Mouse (Mus musculus) midbrain, embryonic 11.5 days (tissue): ENCODE data around the gene Ubr4. TPM values are rescaled to one million over a fixed set of nuclear protein-coding genes. Genes with fewer than 3 reads are reported as not detected.

ENCODE experiments used
- ATAC-seq: fragments of 200-750 bp; cut with Nextera tagmentation; 2 replicates; pipeline ENCODE4 v1.8.0; 2017; ENCODE audit warnings: moderate TSS enrichment, moderate library complexity; ENCODE audit not compliant: low FRiP score
- DNase-seq: peaks from one replicate; pipeline ENCODE4 v3.0.0; 2015; ENCODE audit warnings: low spot score; ENCODE audit errors: missing footprints
- H3K27ac ChIP-seq: fragments of 300-500 bp; sonication (generic); 2 replicates; pipeline ENCODE4 v1.5.1; 2014; ENCODE audit warnings: low read depth, low read length
- H3K27me3 ChIP-seq: fragments of 300-500 bp; sonication (generic); 2 replicates; pipeline ENCODE4 v1.6.1; 2014; ENCODE audit warnings: mild to moderate bottlenecking, low read length, moderate library complexity, mixed read lengths; ENCODE audit not compliant: control insufficient read depth, insufficient read depth
- H3K36me3 ChIP-seq: fragments of 300-500 bp; sonication (generic); 2 replicates; pipeline ENCODE4 v1.6.1; 2014; ENCODE audit warnings: mild to moderate bottlenecking, low read length, moderate library complexity, mixed read lengths; ENCODE audit not compliant: control insufficient read depth, insufficient read depth
- H3K4me1 ChIP-seq: fragments of 300-500 bp; sonication (generic); 2 replicates; pipeline ENCODE4 v1.6.1; 2014; ENCODE audit warnings: low read length; ENCODE audit not compliant: control insufficient read depth, insufficient read depth
- H3K4me2 ChIP-seq: fragments of 300-500 bp; sonication (generic); 2 replicates; pipeline ENCODE4 v1.6.1; 2014; ENCODE audit warnings: mild to moderate bottlenecking, moderate library complexity
- H3K4me3 ChIP-seq: fragments of 300-500 bp; sonication (generic); 2 replicates; pipeline ENCODE4 v1.5.1; 2014; ENCODE audit warnings: low read depth, low read length
- H3K9ac ChIP-seq: fragments of 300-500 bp; sonication (generic); 2 replicates; pipeline ENCODE4 v1.6.1; 2014; ENCODE audit warnings: low read length
- H3K9me3 ChIP-seq: fragments of 300-500 bp; sonication (generic); 2 replicates; pipeline ENCODE4 v1.6.1; 2016; ENCODE audit warnings: low read length; ENCODE audit not compliant: control insufficient read depth
- WGBS: fragments of 180-500 bp; shearing (Covaris S2); extraction: QIAGEN DNeasy Blood & Tissue Kit; methylation state at CpG from one replicate; pipeline ENCODE4 v1.1.7; 2014; 5-methylcytosine and 5-hydroxymethylcytosine counted together
- polyA plus RNA-seq: library from polyadenylated mRNA; unstranded; fragments of >200 nt; fragmentation: Nextera tagmentation; extraction: Ambion mirVana; gene quantifications from 2 replicates; pipeline ENCODE4 v1.2.1, GENCODE M21; 2014

The Ubr4 gene
- polyA plus RNA-seq, 1 experiment from 2014 or later: 79.2 TPM

DNA sequence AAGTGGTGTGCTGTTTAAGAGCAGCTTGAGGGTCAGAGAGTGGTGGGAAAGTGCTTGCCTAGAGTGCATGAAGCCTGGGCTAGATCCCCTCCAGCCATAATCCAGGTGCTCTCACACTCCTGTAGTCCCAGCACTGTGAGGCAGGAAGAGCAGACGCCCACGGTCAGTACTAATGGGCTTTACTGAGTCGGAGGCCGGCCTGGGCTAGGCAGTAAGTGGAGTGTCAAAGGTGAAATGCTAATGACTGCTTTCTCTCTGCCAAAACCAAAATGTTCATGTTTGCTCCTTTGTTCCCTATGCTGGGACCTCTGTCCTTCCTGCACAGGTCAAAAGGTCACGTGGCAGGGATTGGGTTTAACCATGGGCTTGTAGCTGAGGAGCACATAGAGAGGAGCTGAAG is 48.1 kb downstream of the Ubr4 start:
- H3K27ac ChIP-seq: no peak overlapping the region
- no peaks in the 10 kb centered on the region for H3K9me3 ChIP-seq
- 86% methylated on average over 5 of the region's 5 CpGs for WGBS
- H3K27me3 ChIP-seq: no peaks in the 10 kb centered on the region
- peaks cover 30% of the 10 kb centered on the region; the same call in 1 of the 2 replicates for H3K36me3 ChIP-seq
- H3K4me1 ChIP-seq: no peaks in the 10 kb centered on the region
- H3K4me2 ChIP-seq: no peak overlapping the region
- DNase-seq: no peak
- no peak overlapping the region for H3K9ac ChIP-seq
- ATAC-seq: no peak
- H3K4me3 ChIP-seq: no peak overlapping the region

DNA sequence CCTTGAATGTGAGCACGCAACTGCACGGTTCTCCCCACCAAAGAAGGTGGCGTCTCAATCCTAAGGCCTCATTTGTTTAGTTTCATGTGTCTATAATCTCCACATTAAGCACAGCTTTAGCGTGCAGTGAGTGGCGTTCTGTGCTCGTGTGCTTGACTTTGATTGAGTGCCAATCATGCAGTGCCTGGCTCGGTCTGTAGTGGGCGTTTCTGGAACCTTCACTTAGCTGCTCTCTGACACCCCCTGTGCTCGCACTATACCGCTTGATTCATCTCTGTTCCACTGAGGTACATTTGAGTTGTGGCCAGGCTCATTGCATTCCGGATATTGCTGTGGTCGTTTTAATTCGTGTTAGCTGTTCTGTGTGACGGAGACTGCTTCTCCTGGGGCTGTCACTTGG is 50.8 kb downstream of the Ubr4 start:
- no peak overlapping the region for H3K27ac ChIP-seq
- WGBS: 87% methylated on average over 14 of the region's 14 CpGs
- H3K36me3 ChIP-seq: peaks cover 31% of the 10 kb centered on the region; the same call in 1 of the 2 replicates
- no peaks in the 10 kb centered on the region for H3K9me3 ChIP-seq
- no peak overlapping the region for H3K9ac ChIP-seq
- H3K4me3 ChIP-seq: no peak overlapping the region
- no peaks in the 10 kb centered on the region for H3K27me3 ChIP-seq
- no peak for ATAC-seq
- no peak for DNase-seq
- H3K4me2 ChIP-seq: no peak overlapping the region
- H3K4me1 ChIP-seq: no peaks in the 10 kb centered on the region

DNA sequence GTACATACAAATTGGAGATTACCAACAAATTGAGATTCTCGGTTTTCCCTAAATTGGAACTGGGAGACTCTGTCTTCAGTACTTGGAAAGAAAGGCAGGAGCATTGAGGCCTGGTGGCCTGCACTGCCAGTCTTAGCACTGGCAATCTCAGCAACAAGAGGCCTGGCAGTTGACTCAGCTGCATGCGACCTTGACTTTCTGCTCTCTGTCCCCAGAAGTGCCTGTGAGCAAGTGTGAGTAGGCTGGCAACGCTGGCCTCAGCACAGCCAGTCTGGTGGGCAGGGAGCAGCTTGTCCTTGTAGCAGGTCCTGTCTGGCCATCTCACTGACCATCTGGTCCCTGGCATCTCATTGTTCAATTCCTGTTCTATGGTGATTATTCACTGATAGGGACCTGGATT is 58.9 kb downstream of the Ubr4 start:
- no peak overlapping the region for H3K4me3 ChIP-seq
- no peak overlapping the region for H3K27ac ChIP-seq
- no peaks in the 10 kb centered on the region for H3K9me3 ChIP-seq
- H3K4me1 ChIP-seq: no peaks in the 10 kb centered on the region
- DNase-seq (no peak), ATAC-seq (no peak)
- H3K27me3 ChIP-seq: no peaks in the 10 kb centered on the region
- H3K9ac ChIP-seq: no peak overlapping the region
- no peak overlapping the region for H3K4me2 ChIP-seq
- peaks cover 45% of the 10 kb centered on the region for H3K36me3 ChIP-seq
- WGBS: 97% methylated on average over 3 of the region's 3 CpGs

DNA sequence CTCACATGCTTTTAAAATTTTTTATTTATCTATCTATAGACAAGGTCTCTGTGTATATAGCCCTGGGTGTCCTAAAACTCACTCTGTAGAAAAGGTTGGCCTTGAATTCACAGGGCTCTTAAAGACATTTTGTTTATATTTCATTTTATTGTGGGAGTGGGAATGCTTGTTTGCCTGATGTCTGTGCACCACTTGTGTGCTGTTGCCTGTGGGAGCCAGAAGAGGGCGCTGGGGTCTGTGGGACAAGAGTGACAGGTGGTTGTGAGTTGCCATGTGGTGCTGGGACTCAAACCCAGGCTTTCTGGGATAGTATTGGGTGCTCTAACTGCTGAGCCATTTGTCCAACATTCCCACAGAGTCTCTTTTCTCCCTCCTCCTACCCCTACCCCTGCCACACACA is 65.5 kb downstream of the Ubr4 start:
- DNase-seq (no peak), ATAC-seq (no peak)
- no peak overlapping the region for H3K4me3 ChIP-seq
- H3K27ac ChIP-seq: no peak overlapping the region
- H3K4me1 ChIP-seq: no peaks in the 10 kb centered on the region
- H3K27me3 ChIP-seq: no peaks in the 10 kb centered on the region
- 59% methylated on average over 1 of the region's 1 CpGs for WGBS
- H3K36me3 ChIP-seq: peaks cover 62% of the 10 kb centered on the region
- H3K4me2 ChIP-seq: no peak overlapping the region
- no peak overlapping the region for H3K9ac ChIP-seq
- no peaks in the 10 kb centered on the region for H3K9me3 ChIP-seq

DNA sequence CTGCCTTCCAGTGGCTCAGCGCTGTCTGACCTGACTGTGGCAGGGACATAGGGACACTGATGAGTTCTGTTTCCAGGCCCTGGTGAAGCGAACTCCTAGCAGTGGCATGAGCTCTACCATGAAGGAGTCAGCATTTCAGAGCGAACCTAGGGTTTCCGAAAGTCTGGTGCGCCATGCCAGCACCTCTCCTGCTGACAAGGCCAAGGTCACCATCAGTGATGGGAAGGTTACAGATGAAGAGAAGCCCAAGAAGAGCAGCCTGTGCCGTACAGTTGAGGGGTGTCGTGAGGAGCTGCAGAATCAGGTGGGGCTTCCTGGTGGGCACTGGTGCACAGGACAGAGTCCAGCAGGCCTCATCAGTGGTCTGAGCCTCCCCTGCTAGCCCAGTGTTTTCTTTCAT is 69.2 kb downstream of the Ubr4 start:
- WGBS: 93% methylated on average over 7 of the region's 7 CpGs
- H3K36me3 ChIP-seq: peaks cover 55% of the 10 kb centered on the region

DNA sequence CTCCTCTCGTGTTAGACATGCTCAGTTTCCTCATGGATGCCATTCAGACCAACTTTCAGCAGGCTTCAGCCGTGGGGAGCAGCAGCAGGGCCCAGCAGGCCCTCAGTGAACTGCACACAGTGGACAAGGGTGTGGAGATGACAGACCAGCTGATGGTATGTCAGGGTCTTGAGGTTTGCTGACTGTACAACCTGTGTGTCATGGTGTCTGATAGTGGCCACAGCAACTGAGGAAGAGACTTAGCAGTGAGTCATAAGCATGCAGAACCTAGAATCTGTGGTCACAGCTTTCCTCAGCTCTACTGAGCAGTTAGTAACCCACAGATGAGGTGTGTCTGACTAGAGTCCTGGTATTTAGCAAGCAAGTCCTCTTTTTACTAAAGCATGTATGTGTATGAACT is 70.0 kb downstream of the Ubr4 start:
- WGBS: 94% methylated on average over 2 of the region's 2 CpGs
- H3K4me3 ChIP-seq: no peak overlapping the region
- ATAC-seq: no peak
- DNase-seq: no peak
- no peaks in the 10 kb centered on the region for H3K27me3 ChIP-seq
- H3K4me2 ChIP-seq: no peak overlapping the region
- H3K9me3 ChIP-seq: no peaks in the 10 kb centered on the region
- H3K36me3 ChIP-seq: peaks cover 55% of the 10 kb centered on the region
- no peak overlapping the region for H3K9ac ChIP-seq
- H3K27ac ChIP-seq: no peak overlapping the region
- H3K4me1 ChIP-seq: no peaks in the 10 kb centered on the region

More for the DNA sequence above, 69.2 kb downstream of the Ubr4 start:
- Histone ChIP-seq H3K4me1 (no peaks in the 10 kb centered on the region), H3K27ac (no peak overlapping the region), H3K4me2 (no peak overlapping the region), H3K27me3 (no peaks in the 10 kb centered on the region), H3K9me3 (no peaks in the 10 kb centered on the region), H3K9ac (no peak overlapping the region), H3K4me3 (no peak overlapping the region)
- no peak for DNase-seq
- no peak for ATAC-seq

DNA sequence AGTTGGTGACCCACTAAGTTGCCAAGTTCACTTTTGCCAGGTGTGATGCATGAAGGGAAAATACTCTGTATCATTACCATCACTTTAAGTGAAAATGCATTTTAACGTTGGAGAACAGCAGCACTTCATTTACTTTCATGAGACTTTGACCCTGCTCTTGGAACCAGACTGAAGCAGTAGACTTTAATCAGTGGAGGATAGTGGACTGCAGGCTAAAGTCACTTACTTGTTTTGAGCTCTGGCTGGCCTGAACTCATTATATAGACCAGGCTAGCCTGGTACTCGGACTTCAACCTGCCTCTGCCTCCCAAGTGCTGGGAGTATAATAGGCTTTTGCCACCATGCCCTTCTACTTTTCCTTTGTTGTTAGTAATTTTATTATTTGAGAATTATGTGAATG is 70.9 kb downstream of the Ubr4 start:
- no peak for ATAC-seq
- peaks cover 55% of the 10 kb centered on the region for H3K36me3 ChIP-seq

DNA sequence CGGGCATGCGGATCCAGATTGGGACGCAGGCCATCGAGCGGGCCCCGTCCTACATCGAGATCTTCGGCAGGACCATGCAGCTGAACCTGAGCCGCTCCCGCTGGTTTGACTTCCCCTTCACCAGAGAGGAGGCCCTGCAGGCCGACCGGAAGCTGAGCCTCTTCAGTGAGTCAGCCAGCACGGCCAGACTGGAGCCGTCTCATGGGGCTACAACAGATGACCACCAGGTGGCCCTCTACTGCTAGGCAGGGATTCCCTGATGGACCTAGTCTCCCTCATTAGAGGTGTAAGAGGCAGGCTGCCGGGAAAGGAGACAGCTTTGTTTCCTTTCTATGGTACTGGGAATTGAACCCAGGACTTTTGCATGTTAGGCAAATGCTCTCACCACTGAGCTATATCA is 77.8 kb downstream of the Ubr4 start:
- H3K4me3 ChIP-seq: no peak overlapping the region

More for the DNA sequence above, 70.9 kb downstream of the Ubr4 start:
- Histone ChIP-seq H3K9me3 (no peaks in the 10 kb centered on the region), H3K27ac (no peak overlapping the region), H3K4me3 (no peak overlapping the region), H3K27me3 (no peaks in the 10 kb centered on the region), H3K9ac (no peak overlapping the region), H3K4me2 (no peak overlapping the region), H3K4me1 (no peaks in the 10 kb centered on the region)
- no peak for DNase-seq
- WGBS: 83% methylated on average over 2 of the region's 2 CpGs

DNA sequence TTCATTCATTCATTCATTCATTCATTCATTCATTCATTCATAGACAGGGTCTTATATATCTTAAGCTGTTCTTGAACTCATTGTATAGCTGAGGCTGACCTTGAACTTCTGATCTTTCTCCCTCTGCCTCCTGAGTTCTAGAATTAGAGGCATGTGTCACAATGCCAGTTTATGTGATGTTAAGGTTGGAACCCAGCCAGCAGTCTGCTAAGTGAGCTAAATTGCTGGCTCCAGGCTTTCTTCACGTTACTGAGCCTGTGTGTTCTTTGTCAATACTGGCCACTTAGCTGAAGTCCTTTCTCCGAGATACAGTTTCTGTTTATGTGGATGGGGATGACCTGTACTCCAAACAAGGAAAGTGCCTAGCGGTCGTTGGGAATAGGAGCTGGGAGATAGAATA is 78.5 kb downstream of the Ubr4 start:
- Histone ChIP-seq H3K9me3 (no peaks in the 10 kb centered on the region), H3K27ac (no peak overlapping the region), H3K4me1 (no peaks in the 10 kb centered on the region), H3K36me3 (peaks cover 48% of the 10 kb centered on the region), H3K9ac (no peak overlapping the region), H3K4me3 (no peak overlapping the region), H3K4me2 (no peak overlapping the region), H3K27me3 (no peaks in the 10 kb centered on the region)
- WGBS: 95% methylated on average over 4 of the region's 4 CpGs
- DNase-seq (no peak), ATAC-seq (no peak)

More for the DNA sequence above, 77.8 kb downstream of the Ubr4 start:
- ATAC-seq (peak; percentile 61; the same call in 1 of the 2 replicates), DNase-seq (peak; percentile 92)
- H3K36me3 ChIP-seq: peaks cover 48% of the 10 kb centered on the region
- H3K9me3 ChIP-seq: no peaks in the 10 kb centered on the region
- no peaks in the 10 kb centered on the region for H3K4me1 ChIP-seq
- no peak overlapping the region for H3K4me2 ChIP-seq
- H3K27ac ChIP-seq: no peak overlapping the region
- H3K27me3 ChIP-seq: no peaks in the 10 kb centered on the region
- no peak overlapping the region for H3K9ac ChIP-seq
- 46% methylated on average over 15 of the region's 15 CpGs for WGBS
